Mouse (Mus musculus) midbrain, embryonic 14.5 days (tissue): ENCODE data around the gene Stk32c. TPM values are rescaled to one million over a fixed set of nuclear protein-coding genes. Genes with fewer than 3 reads are reported as not detected.

ENCODE experiments used
- ATAC-seq: fragments of 200-750 bp; cut with Nextera tagmentation; 2 replicates; pipeline ENCODE4 v1.8.0; 2017; ENCODE audit warnings: moderate number of reproducible peaks, moderate library complexity; ENCODE audit not compliant: low FRiP score, low TSS enrichment
- DNase-seq: peaks from one replicate; pipeline ENCODE4 v3.0.0-alpha.2; 2015
- H3K27ac ChIP-seq: fragments of 300-500 bp; sonication (generic); replicated peaks from 2 replicates; pipeline ENCODE4 v1.5.1; 2014; ENCODE audit warnings: mild to moderate bottlenecking, low read depth, low read length, moderate library complexity
- H3K27me3 ChIP-seq: fragments of 300-500 bp; sonication (generic); 2 replicates; pipeline ENCODE4 v1.6.1; 2014; ENCODE audit warnings: low read length, control low read depth, mixed read lengths; ENCODE audit not compliant: control insufficient read depth, insufficient read depth
- H3K36me3 ChIP-seq: fragments of 300-500 bp; sonication (generic); 2 replicates; pipeline ENCODE4 v1.6.1; 2014; ENCODE audit warnings: low read length, control low read depth; ENCODE audit not compliant: control insufficient read depth, insufficient read depth
- H3K4me1 ChIP-seq: fragments of 300-500 bp; sonication (generic); 2 replicates; pipeline ENCODE4 v1.6.1; 2014; ENCODE audit warnings: mild to moderate bottlenecking, antibody characterized with exemption, low read length, control low read depth; ENCODE audit not compliant: control insufficient read depth, insufficient read depth
- H3K4me2 ChIP-seq: fragments of 300-500 bp; sonication (generic); 2 replicates; pipeline ENCODE4 v1.6.1; 2014; ENCODE audit warnings: mild to moderate bottlenecking, low read length, moderate library complexity
- H3K4me3 ChIP-seq: fragments of 300-500 bp; sonication (generic); replicated peaks from 2 replicates; pipeline ENCODE4 v1.5.1; 2014; ENCODE audit warnings: low read depth, low read length
- H3K9ac ChIP-seq: fragments of 300-500 bp; sonication (generic); replicated peaks from 2 replicates; pipeline ENCODE4 v1.6.1; 2014; ENCODE audit warnings: mild to moderate bottlenecking, low read length, moderate library complexity
- H3K9me3 ChIP-seq: fragments of 300-500 bp; sonication (generic); 2 replicates; pipeline ENCODE4 v1.6.1; 2016; ENCODE audit warnings: low read length, control low read depth, mixed read lengths; ENCODE audit not compliant: control insufficient read depth
- WGBS: fragments of 180-500 bp; shearing (Covaris S2); extraction: QIAGEN DNeasy Blood & Tissue Kit; methylation state at CpG from one replicate; pipeline ENCODE4 v1.1.7; 2014; 5-methylcytosine and 5-hydroxymethylcytosine counted together
- polyA plus RNA-seq: library from polyadenylated mRNA; unstranded; fragments of >200 nt; fragmentation: Nextera tagmentation; extraction: Ambion mirVana; gene quantifications from 2 replicates; pipeline ENCODE4 v1.2.1, GENCODE M21; 2014

Stk32c gene
- polyA plus RNA-seq, 1 experiment from 2014 or later = 0.99 TPM

- H3K9me3 ChIP-seq = no peaks in the 10 kb centered on the region
- H3K9ac ChIP-seq = no peak overlapping the region
- no peaks in the 10 kb centered on the region for H3K27me3 ChIP-seq
- H3K4me1 ChIP-seq = peaks cover 13% of the 10 kb centered on the region
- no peak overlapping the region for H3K4me2 ChIP-seq
- H3K27ac ChIP-seq = no peak overlapping the region
- ATAC-seq = no peak
- 56% methylated on average over 10 of the region's 10 CpGs for WGBS
- H3K4me3 ChIP-seq = no peak overlapping the region
- no peaks in the 10 kb centered on the region for H3K36me3 ChIP-seq
- no peak for DNase-seq
These were observed 56.6 kb downstream of the Stk32c start for GRCm38 (mm10) chr7:139156341-139157058.

- Histone ChIP-seq H3K9ac (no peak overlapping the region), H3K9me3 (no peaks in the 10 kb centered on the region), H3K4me1 (peaks cover 20% of the 10 kb centered on the region), H3K4me3 (no peak overlapping the region), H3K36me3 (no peaks in the 10 kb centered on the region), H3K4me2 (no peak overlapping the region), H3K27me3 (no peaks in the 10 kb centered on the region), H3K27ac (no peak overlapping the region)
- 90% methylated on average over 7 of the region's 7 CpGs for WGBS
- ATAC-seq (no peak), DNase-seq (no peak)
These were observed 60.2 kb downstream of the Stk32c start for GRCm38 (mm10) chr7:139152927-139153326.

GRCm38 (mm10) chr7:139151116-139151515 is 62.0 kb downstream of the Stk32c start:
- H3K27ac ChIP-seq = peak overlapping the region; percentile 77
- peak; percentile 87 for DNase-seq
- no peaks in the 10 kb centered on the region for H3K9me3 ChIP-seq
- H3K9ac ChIP-seq = no peak overlapping the region
- no peak overlapping the region for H3K4me3 ChIP-seq
- no peaks in the 10 kb centered on the region for H3K36me3 ChIP-seq
- ATAC-seq = peak; percentile 64; the same call in 1 of the 2 replicates
- peak overlapping the region; percentile 38 for H3K4me2 ChIP-seq
- H3K4me1 ChIP-seq = peaks cover 32% of the 10 kb centered on the region
- no peaks in the 10 kb centered on the region for H3K27me3 ChIP-seq
- WGBS = 33% methylated on average over 10 of the region's 10 CpGs

- no peak for ATAC-seq
- no peak overlapping the region for H3K4me2 ChIP-seq
These were observed 63.7 kb downstream of the Stk32c start for GRCm38 (mm10) chr7:139149373-139149772.

GRCm38 (mm10) chr7:139147360-139147759 is 65.7 kb downstream of the Stk32c start:
- ATAC-seq = no peak

More at GRCm38 (mm10) chr7:139149373-139149772, 63.7 kb downstream of the Stk32c start:
- no peaks in the 10 kb centered on the region for H3K9me3 ChIP-seq
- no peak overlapping the region for H3K9ac ChIP-seq
- H3K36me3 ChIP-seq = no peaks in the 10 kb centered on the region
- no peaks in the 10 kb centered on the region for H3K27me3 ChIP-seq
- H3K4me1 ChIP-seq = peaks cover 32% of the 10 kb centered on the region
- H3K4me3 ChIP-seq = no peak overlapping the region
- WGBS = 39% methylated on average over 7 of the region's 7 CpGs
- no peak overlapping the region for H3K27ac ChIP-seq
- no peak for DNase-seq

GRCm38 (mm10) chr7:139145891-139146290 is 67.2 kb downstream of the Stk32c start:
- H3K27ac ChIP-seq = no peak overlapping the region
- no peaks in the 10 kb centered on the region for H3K27me3 ChIP-seq
- H3K4me1 ChIP-seq = peaks cover 26% of the 10 kb centered on the region
- 17% methylated on average over 7 of the region's 7 CpGs for WGBS
- no peaks in the 10 kb centered on the region for H3K9me3 ChIP-seq
- DNase-seq (no peak), ATAC-seq (no peak)
- no peak overlapping the region for H3K9ac ChIP-seq
- no peak overlapping the region for H3K4me2 ChIP-seq
- H3K36me3 ChIP-seq = no peaks in the 10 kb centered on the region
- no peak overlapping the region for H3K4me3 ChIP-seq

More at GRCm38 (mm10) chr7:139147360-139147759, 65.7 kb downstream of the Stk32c start:
- H3K9ac ChIP-seq = no peak overlapping the region
- H3K36me3 ChIP-seq = no peaks in the 10 kb centered on the region
- H3K27ac ChIP-seq = no peak overlapping the region
- no peaks in the 10 kb centered on the region for H3K27me3 ChIP-seq
- 57% methylated on average over 4 of the region's 4 CpGs for WGBS
- no peak overlapping the region for H3K4me3 ChIP-seq
- peaks cover 32% of the 10 kb centered on the region for H3K4me1 ChIP-seq
- H3K4me2 ChIP-seq = no peak overlapping the region
- no peak for DNase-seq
- H3K9me3 ChIP-seq = no peaks in the 10 kb centered on the region

- no peak overlapping the region for H3K4me2 ChIP-seq
- peaks cover 29% of the 10 kb centered on the region for H3K4me1 ChIP-seq
- no peaks in the 10 kb centered on the region for H3K36me3 ChIP-seq
- H3K27ac ChIP-seq = no peak overlapping the region
- H3K27me3 ChIP-seq = no peaks in the 10 kb centered on the region
- ATAC-seq (no peak), DNase-seq (no peak)
- H3K4me3 ChIP-seq = no peak overlapping the region
- no peaks in the 10 kb centered on the region for H3K9me3 ChIP-seq
- no peak overlapping the region for H3K9ac ChIP-seq
- WGBS = 76% methylated on average over 1 of the region's 1 CpGs
These were observed 69.3 kb downstream of the Stk32c start for GRCm38 (mm10) chr7:139143785-139144184.

GRCm38 (mm10) chr7:139139921-139140461 is 73.1 kb downstream of the Stk32c start:
- no peak overlapping the region for H3K4me3 ChIP-seq
- H3K36me3 ChIP-seq = no peaks in the 10 kb centered on the region
- H3K9ac ChIP-seq = 0 out of 2 replicates have a peak overlapping the region, but pooled peaks have one; percentile 16
- ATAC-seq = peak; percentile 53; the same call in 1 of the 2 replicates
- peak; percentile 65 for DNase-seq
- H3K9me3 ChIP-seq = no peaks in the 10 kb centered on the region
- H3K27me3 ChIP-seq = no peaks in the 10 kb centered on the region
- WGBS = 1% methylated on average over 11 of the region's 11 CpGs
- H3K4me1 ChIP-seq = peaks cover 27% of the 10 kb centered on the region
- peak overlapping the region; percentile 19; the same call in 1 of the 2 replicates for H3K4me2 ChIP-seq
- H3K27ac ChIP-seq = peak overlapping the region; percentile 66
